Mouse (Mus musculus) liver, adult 2 months (tissue): ENCODE data around the gene Fgb. TPM values are rescaled to one million over a fixed set of nuclear protein-coding genes. Genes with fewer than 3 reads are reported as not detected.
A peak's percentile ranks its signal among the peaks of the same experiment; 100 is the strongest.

Experiments used
- DNase-seq: peaks from one replicate; pipeline ENCODE4 v3.0.0-alpha.2; 2011; ENCODE audit warnings: low read depth, low spot score; ENCODE audit errors: extremely low read depth
- H3K27ac ChIP-seq: fragments of 200-500 bp; replicated peaks from 2 replicates; pipeline ENCODE4 v1.5.1; 2012; ENCODE audit warnings: low read depth, mild to moderate bottlenecking, control low read depth, inconsistent platforms, low read length; ENCODE audit not compliant: insufficient read depth
- H3K27me3 ChIP-seq: fragments of 200-500 bp; 2 replicates; pipeline ENCODE4 v1.6.1; 2012; ENCODE audit warnings: mild to moderate bottlenecking, moderate library complexity, low read length, inconsistent platforms; ENCODE audit not compliant: control insufficient read depth, insufficient read depth
- H3K36me3 ChIP-seq: fragments of 200-500 bp; 2 replicates; pipeline ENCODE4 v1.6.1; 2012; ENCODE audit warnings: low read length, inconsistent platforms; ENCODE audit not compliant: control insufficient read depth, insufficient read depth
- H3K4me1 ChIP-seq: fragments of 200-500 bp; 2 replicates; pipeline ENCODE4 v1.6.1; 2011; ENCODE audit warnings: low read length; ENCODE audit not compliant: control insufficient read depth, insufficient read depth
- H3K4me3 ChIP-seq: fragments of 200-500 bp; 2 replicates; pipeline ENCODE4 v1.5.1; 2011; ENCODE audit warnings: low read depth, mild to moderate bottlenecking, control low read depth, low read length, moderate library complexity; ENCODE audit not compliant: insufficient read depth
- H3K79me2 ChIP-seq: fragments of 200-500 bp; 2 replicates; pipeline ENCODE4 v1.6.1; 2012; ENCODE audit warnings: inconsistent platforms, mild to moderate bottlenecking, low read length, moderate library complexity; ENCODE audit not compliant: control insufficient read depth, insufficient read depth
- H3K9ac ChIP-seq: fragments of 200-500 bp; 2 replicates; pipeline ENCODE4 v1.6.1; 2012; ENCODE audit warnings: low read depth, mild to moderate bottlenecking, control low read depth, inconsistent platforms, low read length
- CTCF ChIP-seq: fragments of 200-500 bp; IDR thresholded peaks from 2 replicates; pipeline ENCODE4 v1.5.1; 2011; ENCODE audit warnings: low read depth, low read length, control low read depth
- POLR2A ChIP-seq: fragments of 200-500 bp; IDR thresholded peaks from 2 replicates; pipeline ENCODE4 v1.6.1; 2011; ENCODE audit warnings: low read length, control low read depth; ENCODE audit not compliant: insufficient read depth; ENCODE audit errors: extremely low read depth
- WGBS: fragments of 180-500 bp; shearing (Covaris S2); methylation state at CpG from one replicate; pipeline ENCODE4 v1.1.7; 2018; 5-methylcytosine and 5-hydroxymethylcytosine counted together
- polyA plus RNA-seq: library from polyadenylated mRNA; depleted of rRNA; stranded (reverse); fragments of >200 nt; gene quantifications from 2 replicates; pipeline ENCODE4 v1.2.3, GENCODE M21; 2012; rRNA removed
- total RNA-seq: library from RNA; depleted of rRNA; stranded (reverse); fragments of >200 nt; gene quantifications from 2 replicates; pipeline ENCODE4 v1.2.3, GENCODE M21; 2014; rRNA removed

Fgb gene
- total RNA-seq (2,420 and 2,798 TPM in 2 replicates), polyA plus RNA-seq (918 and 923 TPM in 2 replicates)

- peak within 1 kb of the TSS; percentile 98 for H3K9ac ChIP-seq
- H3K4me1 ChIP-seq: peaks cover 28% of the 10 kb centered on the region
- peak within 1 kb of the TSS; percentile 86 for H3K4me3 ChIP-seq
- no peaks in the 10 kb centered on the region; the same call in 1 of the 2 replicates for H3K79me2 ChIP-seq
- peak; percentile 99 for DNase-seq
- 28% methylated on average over 8 of the region's 8 CpGs for WGBS
- H3K27ac ChIP-seq: peak within 1 kb of the TSS; percentile 91
- H3K27me3 ChIP-seq: no peaks in the 10 kb centered on the region
- TF ChIP-seq CTCF: no peak
- peak; percentile 71; the same call in 1 of the 2 replicates for TF ChIP-seq POLR2A
- peaks cover 34% of the 10 kb centered on the region for H3K36me3 ChIP-seq
These were observed at the start of gene Fgb for GRCm38 (mm10) chr3:83049680-83050079. Fgb (minus strand) TSS chr3:83049863.

- H3K4me3 ChIP-seq: no peak overlapping the region
- TF ChIP-seq CTCF (no peak), POLR2A (no peak)
- no peaks in the 10 kb centered on the region for H3K79me2 ChIP-seq
- no peak overlapping the region for H3K9ac ChIP-seq
- no peaks in the 10 kb centered on the region for H3K36me3 ChIP-seq
- WGBS: 91% methylated on average over 1 of the region's 1 CpGs
- no peaks in the 10 kb centered on the region for H3K27me3 ChIP-seq
- no peak for DNase-seq
- H3K27ac ChIP-seq: no peak overlapping the region
- H3K4me1 ChIP-seq: no peaks in the 10 kb centered on the region
These were observed 49.5 kb upstream of the Fgb start for GRCm38 (mm10) chr3:83099139-83099538.

- no peak overlapping the region for H3K4me3 ChIP-seq
- H3K4me1 ChIP-seq: no peaks in the 10 kb centered on the region
- no peaks in the 10 kb centered on the region for H3K79me2 ChIP-seq
- 8% methylated on average over 14 of the region's 14 CpGs for WGBS
- H3K27me3 ChIP-seq: no peaks in the 10 kb centered on the region
- DNase-seq: peak; percentile 17
- TF ChIP-seq POLR2A (no peak), CTCF (no peak)
- no peaks in the 10 kb centered on the region for H3K36me3 ChIP-seq
- H3K27ac ChIP-seq: no peak overlapping the region
- H3K9ac ChIP-seq: 0 out of 2 replicates have a peak overlapping the region, but pooled peaks have one; percentile 17
These were observed 48.9 kb upstream of the Fgb start for GRCm38 (mm10) chr3:83098546-83099034.

- Histone ChIP-seq H3K27ac (no peak overlapping the region), H3K4me3 (no peak overlapping the region), H3K9ac (no peak overlapping the region), H3K27me3 (no peaks in the 10 kb centered on the region), H3K4me1 (no peaks in the 10 kb centered on the region), H3K79me2 (no peaks in the 10 kb centered on the region), H3K36me3 (no peaks in the 10 kb centered on the region)
- TF ChIP-seq POLR2A (no peak), CTCF (no peak)
- no peak for DNase-seq
- 92% methylated on average over 6 of the region's 6 CpGs for WGBS
These were observed 47.9 kb upstream of the Fgb start for GRCm38 (mm10) chr3:83097586-83097985.

- Histone ChIP-seq H3K36me3 (no peaks in the 10 kb centered on the region), H3K79me2 (no peaks in the 10 kb centered on the region), H3K9ac (no peak overlapping the region), H3K4me3 (peak overlapping the region; percentile 21; the same call in 1 of the 2 replicates), H3K27me3 (no peaks in the 10 kb centered on the region), H3K4me1 (peaks cover 3% of the 10 kb centered on the region; the same call in 1 of the 2 replicates), H3K27ac (no peak overlapping the region)
- TF ChIP-seq CTCF (peak; percentile 57), POLR2A (no peak)
- DNase-seq: peak; percentile 64
- WGBS: 0% methylated on average over 11 of the region's 11 CpGs
These were observed 30.9 kb upstream of the Fgb start for GRCm38 (mm10) chr3:83080567-83081055.

- no peaks in the 10 kb centered on the region for H3K27me3 ChIP-seq
- TF ChIP-seq POLR2A (no peak), CTCF (no peak)
- no peaks in the 10 kb centered on the region for H3K79me2 ChIP-seq
- H3K4me1 ChIP-seq: peaks cover 9% of the 10 kb centered on the region; the same call in 1 of the 2 replicates
- H3K9ac ChIP-seq: no peak overlapping the region
- no peak for DNase-seq
- H3K36me3 ChIP-seq: peaks cover 8% of the 10 kb centered on the region
- no peak overlapping the region for H3K4me3 ChIP-seq
- WGBS: 42% methylated on average over 3 of the region's 3 CpGs
- no peak overlapping the region for H3K27ac ChIP-seq
These were observed 26.9 kb upstream of the Fgb start for GRCm38 (mm10) chr3:83076563-83076962.
